Mouse (Mus musculus): ENCODE measurements around the gene Sh3rf3. TPM values are rescaled to one million over a fixed set of nuclear protein-coding genes. Genes with fewer than 3 reads are reported as not detected.

Sh3rf3 gene
- polyA plus RNA-seq, 2 experiments = not detected

DNA sequence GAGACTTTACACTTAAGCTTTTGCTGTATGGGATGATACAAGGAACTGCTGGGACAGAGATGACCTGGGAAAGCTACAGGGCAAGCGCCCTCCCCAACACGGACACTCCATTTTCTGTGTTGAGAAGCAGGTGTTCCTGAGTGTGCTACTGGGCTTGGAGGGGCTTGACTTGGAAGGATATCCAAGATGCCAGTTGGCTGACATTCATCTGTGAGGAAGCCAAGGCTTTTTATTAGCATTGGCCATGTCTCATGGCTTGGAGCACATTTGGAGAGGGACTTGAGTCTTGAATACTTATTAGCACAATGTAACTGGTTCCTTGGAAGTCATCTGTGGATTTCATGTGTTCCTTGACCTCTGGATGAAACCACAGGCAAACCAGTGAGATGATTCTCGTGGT is 23.2 kb downstream of the Sh3rf3 start:
- no peak for DNase-seq (ENCODE audit: low read depth in 3 of 3, low spot score in 3 of 3)
- Histone ChIP-seq H3K4me3 (ENCODE audit: insufficient read depth in 1 of 2, low read depth in 2 of 2, low read length in 2 of 2) (no peak overlapping the region), H3K9ac (replicated peaks) (no peak overlapping the region), H3K9me3 (ENCODE audit: control insufficient read depth, low read length) (no peaks in the 10 kb centered on the region), H3K4me1 (replicated peaks; ENCODE audit: control insufficient read depth in 2 of 2, insufficient read depth in 2 of 2, low read length in 1 of 2) (no peaks in the 10 kb centered on the region), H3K27me3 (ENCODE audit: control insufficient read depth, insufficient read depth, low read length) (no peaks in the 10 kb centered on the region), H3K4me2 (ENCODE audit: low read depth) (no peak overlapping the region), H3K27ac (no peak overlapping the region), H3K36me3 (replicated peaks; ENCODE audit: control insufficient read depth, insufficient read depth, low read depth) (no peaks in the 10 kb centered on the region)
- ATAC-seq (ENCODE audit: insufficient read depth) = no peak
- TF ChIP-seq EP300 (IDR thresholded peaks at IDR 0.05; ENCODE audit: low read depth) (no peak), CTCF (IDR thresholded peaks at IDR 0.05; ENCODE audit: low read depth) (no peak)
- 56% methylated on average over 3 of the region's 3 CpGs for WGBS (ENCODE audit: insufficient replicate concordance)

DNA sequence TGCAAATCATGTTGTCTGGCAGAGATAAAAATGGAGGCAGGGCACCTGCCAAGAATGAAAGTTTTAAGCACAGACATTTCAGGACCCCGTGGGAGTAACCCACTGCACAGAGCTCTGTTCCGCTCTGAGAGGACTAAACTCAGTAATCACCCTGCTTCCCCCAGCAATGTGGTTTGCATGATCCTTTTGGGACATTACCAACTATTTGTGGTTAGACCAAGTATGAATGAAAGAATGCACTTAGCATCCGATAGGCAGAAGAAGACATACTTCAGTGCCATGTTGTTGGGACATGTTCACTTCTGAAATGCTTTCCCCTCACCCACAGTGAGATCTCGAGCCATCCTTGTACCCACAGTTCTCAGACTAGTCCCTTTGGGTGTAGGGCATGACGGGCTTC is 24.3 kb downstream of the Sh3rf3 start:
- no peak for TF ChIP-seq CTCF (IDR thresholded peaks at IDR 0.05; ENCODE audit: low read depth)
- TF ChIP-seq EP300 (IDR thresholded peaks at IDR 0.05; ENCODE audit: low read depth) = no peak
- Histone ChIP-seq H3K27me3 (ENCODE audit: control insufficient read depth, insufficient read depth, low read length) (no peaks in the 10 kb centered on the region), H3K4me1 (replicated peaks; ENCODE audit: control insufficient read depth in 2 of 2, insufficient read depth in 2 of 2, low read length in 1 of 2) (no peaks in the 10 kb centered on the region), H3K27ac (no peak overlapping the region), H3K4me3 (ENCODE audit: insufficient read depth in 1 of 2, low read depth in 2 of 2, low read length in 2 of 2) (no peak overlapping the region), H3K9ac (replicated peaks) (no peak overlapping the region), H3K9me3 (ENCODE audit: control insufficient read depth, low read length) (no peaks in the 10 kb centered on the region), H3K4me2 (ENCODE audit: low read depth) (no peak overlapping the region), H3K36me3 (replicated peaks; ENCODE audit: control insufficient read depth, insufficient read depth, low read depth) (no peaks in the 10 kb centered on the region)
- DNase-seq (ENCODE audit: low read depth in 3 of 3, low spot score in 3 of 3) (no peak), ATAC-seq (ENCODE audit: insufficient read depth) (no peak)
- 54% methylated on average over 5 of the region's 5 CpGs for WGBS (ENCODE audit: insufficient replicate concordance)

- TF ChIP-seq EP300 (IDR thresholded peaks at IDR 0.05; ENCODE audit: low read depth) (no peak), CTCF (IDR thresholded peaks at IDR 0.05; ENCODE audit: low read depth) (no peak)
- no peak overlapping the region for H3K4me3 ChIP-seq (ENCODE audit: insufficient read depth in 1 of 2, low read depth in 2 of 2, low read length in 2 of 2)
- 64% methylated on average over 3 of the region's 3 CpGs for WGBS (ENCODE audit: insufficient replicate concordance)
- DNase-seq (ENCODE audit: low read depth in 3 of 3, low spot score in 3 of 3) (no peak), ATAC-seq (ENCODE audit: insufficient read depth) (no peak)
- no peaks in the 10 kb centered on the region for H3K4me1 ChIP-seq (replicated peaks; ENCODE audit: control insufficient read depth in 2 of 2, insufficient read depth in 2 of 2, low read length in 1 of 2)
- no peaks in the 10 kb centered on the region for H3K9me3 ChIP-seq (ENCODE audit: control insufficient read depth, low read length)
- no peaks in the 10 kb centered on the region for H3K36me3 ChIP-seq (replicated peaks; ENCODE audit: control insufficient read depth, insufficient read depth, low read depth)
- no peak overlapping the region for H3K9ac ChIP-seq (replicated peaks)
- H3K27me3 ChIP-seq (ENCODE audit: control insufficient read depth, insufficient read depth, low read length) = no peaks in the 10 kb centered on the region
- no peak overlapping the region for H3K4me2 ChIP-seq (ENCODE audit: low read depth)
- no peak overlapping the region for H3K27ac ChIP-seq
Observed at GRCm38 (mm10) chr10:58841945-58842344, 28.8 kb downstream of the Sh3rf3 start.

- DNase-seq (ENCODE audit: low read depth in 3 of 3, low spot score in 3 of 3) (no peak), ATAC-seq (ENCODE audit: insufficient read depth) (no peak)
- 59% methylated on average over 8 of the region's 8 CpGs for WGBS (ENCODE audit: insufficient replicate concordance)
- Histone ChIP-seq H3K9me3 (ENCODE audit: control insufficient read depth, low read length) (no peaks in the 10 kb centered on the region), H3K27ac (no peak overlapping the region), H3K36me3 (replicated peaks; ENCODE audit: control insufficient read depth, insufficient read depth, low read depth) (no peaks in the 10 kb centered on the region), H3K4me2 (ENCODE audit: low read depth) (no peak overlapping the region), H3K4me1 (replicated peaks; ENCODE audit: control insufficient read depth in 2 of 2, insufficient read depth in 2 of 2, low read length in 1 of 2) (no peaks in the 10 kb centered on the region), H3K4me3 (ENCODE audit: insufficient read depth in 1 of 2, low read depth in 2 of 2, low read length in 2 of 2) (no peak overlapping the region), H3K9ac (replicated peaks) (no peak overlapping the region), H3K27me3 (ENCODE audit: control insufficient read depth, insufficient read depth, low read length) (no peaks in the 10 kb centered on the region)
- TF ChIP-seq EP300 (IDR thresholded peaks at IDR 0.05; ENCODE audit: low read depth) = no peak
- no peak for TF ChIP-seq CTCF (IDR thresholded peaks at IDR 0.05; ENCODE audit: low read depth)
Observed at GRCm38 (mm10) chr10:58843100-58843499, 29.9 kb downstream of the Sh3rf3 start.

GRCm38 (mm10) chr10:58848127-58848526 is 35.0 kb downstream of the Sh3rf3 start:
- no peaks in the 10 kb centered on the region for H3K27me3 ChIP-seq (ENCODE audit: control insufficient read depth, insufficient read depth, low read length)
- WGBS (ENCODE audit: insufficient replicate concordance) = 64% methylated on average over 5 of the region's 5 CpGs

More at GRCm38 (mm10) chr10:58848127-58848526, 35.0 kb downstream of the Sh3rf3 start:
- no peak for ATAC-seq (ENCODE audit: insufficient read depth)
- Histone ChIP-seq H3K36me3 (replicated peaks; ENCODE audit: control insufficient read depth, insufficient read depth, low read depth) (no peaks in the 10 kb centered on the region), H3K4me2 (ENCODE audit: low read depth) (no peak overlapping the region), H3K27ac (no peak overlapping the region), H3K4me1 (replicated peaks; ENCODE audit: control insufficient read depth in 2 of 2, insufficient read depth in 2 of 2, low read length in 1 of 2) (no peaks in the 10 kb centered on the region), H3K4me3 (ENCODE audit: insufficient read depth in 1 of 2, low read depth in 2 of 2, low read length in 2 of 2) (no peak overlapping the region), H3K9me3 (ENCODE audit: control insufficient read depth, low read length) (no peaks in the 10 kb centered on the region), H3K9ac (replicated peaks) (no peak overlapping the region)
- DNase-seq (ENCODE audit: low read depth in 3 of 3, low spot score in 3 of 3) = no peak
- no peak for TF ChIP-seq EP300 (IDR thresholded peaks at IDR 0.05; ENCODE audit: low read depth)
- TF ChIP-seq CTCF (IDR thresholded peaks at IDR 0.05; ENCODE audit: low read depth) = no peak

Measured in liver, embryonic 14.5 days (tissue).